Mouse (Mus musculus) MEL (cell line): Measurements from ENCODE around the gene Nfatc2ip. TPM values are rescaled to one million over a fixed set of nuclear protein-coding genes. Genes with fewer than 3 reads are reported as not detected.

Source experiments
- DNase-seq: peaks from one replicate; pipeline ENCODE4 v3.0.0; 2011; ENCODE audit warnings: low read depth, low spot score
- H3K27ac ChIP-seq: 2 replicates; pipeline ENCODE4 v1.5.1; 2012; ENCODE audit warnings: low read depth, mild to moderate bottlenecking, control low read depth, low read length, moderate library complexity; ENCODE audit not compliant: control insufficient read depth
- H3K27me3 ChIP-seq, 2 experiments: fragments of 150-350 bp in 1 of 2; sonication (generic) in 1 of 2; 2 replicates each; pipeline ENCODE4 v1.6.1; 2012; ENCODE audit warnings: low read length in 2 of 2, mild to moderate bottlenecking in 2 of 2, improper control_type of control experiment in 1 of 2, moderate library complexity in 1 of 2; ENCODE audit not compliant: insufficient read depth in 2 of 2, control insufficient read depth in 1 of 2
- H3K36me3 ChIP-seq, 2 experiments: 2 replicates each; pipeline ENCODE4 v1.6.1; 2012 to 2014; ENCODE audit warnings: low read length in 2 of 2, improper control_type of control experiment in 1 of 2, inconsistent platforms in 1 of 2, mild to moderate bottlenecking in 1 of 2; ENCODE audit not compliant: insufficient read depth in 2 of 2, control insufficient read depth in 1 of 2
- H3K4me1 ChIP-seq, 2 experiments: fragments of 150-350 bp in 1 of 2; sonication (generic) in 1 of 2; 2 replicates each; pipeline ENCODE4 v1.6.1; 2012; ENCODE audit warnings: low read length in 2 of 2, improper control_type of control experiment in 1 of 2, mild to moderate bottlenecking in 1 of 2; ENCODE audit not compliant: insufficient read depth in 2 of 2, control insufficient read depth in 1 of 2
- H3K4me3 ChIP-seq, 2 experiments: fragments of 150-350 bp in 1 of 2; sonication (generic) in 1 of 2; 2 replicates each; pipeline ENCODE4 v1.5.1; 2012; ENCODE audit warnings: low read depth in 2 of 2, low read length in 2 of 2, mild to moderate bottlenecking in 2 of 2, moderate library complexity in 2 of 2, control low read depth in 1 of 2, improper control_type of control experiment in 1 of 2; ENCODE audit not compliant: control insufficient read depth in 1 of 2, insufficient read depth in 1 of 2
- H3K79me2 ChIP-seq: 2 replicates; pipeline ENCODE4 v1.6.1; 2012; ENCODE audit warnings: mild to moderate bottlenecking, low read length, moderate library complexity; ENCODE audit not compliant: control insufficient read depth, poor library complexity, insufficient read depth
- H3K9ac ChIP-seq: 2 replicates; pipeline ENCODE4 v1.6.1; 2012; ENCODE audit warnings: low read depth, mild to moderate bottlenecking, control low read depth, low read length, moderate library complexity; ENCODE audit not compliant: control insufficient read depth, poor library complexity, severe bottlenecking
- H3K9me3 ChIP-seq: fragments of 150-350 bp; sonication (generic); replicated peaks from 2 replicates; pipeline ENCODE4 v1.6.1; 2012; ENCODE audit warnings: mild to moderate bottlenecking, low read length, improper control_type of control experiment, moderate library complexity; ENCODE audit not compliant: insufficient read depth
- CHD1 ChIP-seq: IDR thresholded peaks from 2 replicates; pipeline ENCODE4 v1.6.1; 2012; ENCODE audit warnings: low read depth, mild to moderate bottlenecking, inconsistent platforms, low read length, improper control_type of control experiment
- ETS1 ChIP-seq: IDR thresholded peaks from 2 replicates; pipeline ENCODE4 v1.6.1; 2012; ENCODE audit warnings: low read depth, mild to moderate bottlenecking, inconsistent platforms, low read length, improper control_type of control experiment, moderate library complexity
- GATA1 ChIP-seq: IDR thresholded peaks from 2 replicates; pipeline ENCODE4 v1.6.1; 2011; ENCODE audit warnings: low read depth, low read length, improper control_type of control experiment
- JUND ChIP-seq: IDR thresholded peaks from 2 replicates; pipeline ENCODE4 v1.6.1; 2011; ENCODE audit warnings: low read depth, mild to moderate bottlenecking, improper control_type of control experiment, low read length
- MAX ChIP-seq: IDR thresholded peaks from 2 replicates; pipeline ENCODE4 v1.6.1; 2011; ENCODE audit warnings: low read length, improper control_type of control experiment
- MXI1 ChIP-seq: IDR thresholded peaks from 2 replicates; pipeline ENCODE4 v1.6.1; 2011; ENCODE audit warnings: mild to moderate bottlenecking, low read depth, low read length, improper control_type of control experiment
- MYC ChIP-seq: IDR thresholded peaks from 2 replicates; pipeline ENCODE4 v1.6.1; 2011; ENCODE audit warnings: low read depth, mild to moderate bottlenecking, low read length, improper control_type of control experiment, moderate library complexity
- POLR2A ChIP-seq, 2 experiments: IDR thresholded peaks; 2 replicates each; pipeline ENCODE4 v1.6.1; 2011 to 2012; ENCODE audit warnings: low read length in 2 of 2, mild to moderate bottlenecking in 2 of 2, control low read depth in 1 of 2, improper control_type of control experiment in 1 of 2, low read depth in 1 of 2, moderate library complexity in 1 of 2; ENCODE audit not compliant: control insufficient read depth in 1 of 2, insufficient read depth in 1 of 2, poor library complexity in 1 of 2
- POLR2AphosphoS2 ChIP-seq: IDR thresholded peaks from 2 replicates; pipeline ENCODE4 v1.6.1; 2011; ENCODE audit warnings: low read length, improper control_type of control experiment
- RCOR1 ChIP-seq: IDR thresholded peaks from 2 replicates; pipeline ENCODE4 v1.6.1; 2012; ENCODE audit warnings: low read depth, mild to moderate bottlenecking, inconsistent platforms, low read length, improper control_type of control experiment
- TAL1 ChIP-seq: IDR thresholded peaks from 2 replicates; pipeline ENCODE4 v1.6.1; 2012; ENCODE audit warnings: mild to moderate bottlenecking, inconsistent platforms, low read length, moderate library complexity, mixed read lengths
- TBP ChIP-seq: IDR thresholded peaks from 2 replicates; pipeline ENCODE4 v1.8.0; 2011; ENCODE audit warnings: low read depth, low read length, improper control_type of control experiment
- TCF12 ChIP-seq: IDR thresholded peaks from 2 replicates; pipeline ENCODE4 v1.6.1; 2014; ENCODE audit warnings: low read depth, mild to moderate bottlenecking, inconsistent platforms, low read length, improper control_type of control experiment, moderate library complexity
- USF1 ChIP-seq: IDR thresholded peaks from 2 replicates; pipeline ENCODE4 v1.6.1; 2014; ENCODE audit warnings: low read depth, mild to moderate bottlenecking, inconsistent platforms, low read length, improper control_type of control experiment, moderate library complexity
- ZNF384 ChIP-seq: IDR thresholded peaks from 2 replicates; pipeline ENCODE4 v1.6.1; 2012; ENCODE audit warnings: low read depth, mild to moderate bottlenecking, inconsistent platforms, low read length, improper control_type of control experiment
- polyA plus RNA-seq, 2 experiments: library from polyadenylated mRNA; stranded (reverse) in 1 of 2; unstranded in 1 of 2; fragments of >175 nt in 1 of 2; fragments of >200 nt in 1 of 2; gene quantifications; 2 replicates each; pipeline versions ENCODE4 v1.2.1 to v1.2.4; 2012; ENCODE audit warnings: low replicate concordance in 2 of 2, low read depth in 1 of 2; ENCODE audit not compliant: insufficient read length in 2 of 2, insufficient read depth in 1 of 2, missing spikeins in 1 of 2
- total RNA-seq: library from RNA; depleted of rRNA; stranded (reverse); fragments of 300-350 nt; gene quantifications from 2 replicates; pipeline ENCODE4 v1.2.3, GENCODE M21; 2012

The Nfatc2ip gene
- total and polyA plus RNA-seq, 3 experiments = 7.9 to 13.0 TPM; not detected in 1

DNA sequence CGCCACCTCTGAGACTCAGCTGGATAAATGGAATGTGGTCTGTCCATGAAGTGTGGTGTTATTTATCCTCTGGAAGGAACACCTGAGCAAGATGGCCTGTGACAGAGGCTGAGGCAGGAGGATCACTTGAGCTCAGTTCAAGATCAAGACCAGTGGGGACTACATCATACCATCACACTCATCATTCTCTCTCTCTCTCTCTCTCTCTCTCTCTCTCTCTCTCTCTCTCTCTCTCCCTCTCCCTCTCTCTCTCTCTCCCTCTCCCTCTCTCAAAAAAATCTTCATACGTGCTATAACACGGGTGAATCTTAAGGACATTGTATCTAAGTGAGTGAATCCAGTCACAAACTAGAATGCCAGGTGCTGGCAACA lies 42.6 kb downstream of the Nfatc2ip start:
- peak overlapping the region; percentile 99 for H3K27ac ChIP-seq
- H3K4me1 ChIP-seq = peaks cover 5 to 30% of the 10 kb centered on the region in 2 experiments
- H3K9ac ChIP-seq = peak overlapping the region; percentile 82
- no peaks in the 10 kb centered on the region; the same call in 1 of the 2 replicates for H3K79me2 ChIP-seq
- H3K4me3 ChIP-seq = peak overlapping the region; percentile 48 to 58
- H3K9me3 ChIP-seq = no peaks in the 10 kb centered on the region
- no peak for DNase-seq
- TF ChIP-seq JUND (peak; percentile 95), MAX (peak; percentile 4; the same call in 1 of the 2 replicates), TCF12 (no peak), CHD1 (peak; percentile 32; the same call in 1 of the 2 replicates)
- no peaks in the 10 kb centered on the region for H3K27me3 ChIP-seq
- H3K36me3 ChIP-seq = peaks cover 0 to 23% of the 10 kb centered on the region in 2 experiments; a peak in 2 of 4 replicates

DNA sequence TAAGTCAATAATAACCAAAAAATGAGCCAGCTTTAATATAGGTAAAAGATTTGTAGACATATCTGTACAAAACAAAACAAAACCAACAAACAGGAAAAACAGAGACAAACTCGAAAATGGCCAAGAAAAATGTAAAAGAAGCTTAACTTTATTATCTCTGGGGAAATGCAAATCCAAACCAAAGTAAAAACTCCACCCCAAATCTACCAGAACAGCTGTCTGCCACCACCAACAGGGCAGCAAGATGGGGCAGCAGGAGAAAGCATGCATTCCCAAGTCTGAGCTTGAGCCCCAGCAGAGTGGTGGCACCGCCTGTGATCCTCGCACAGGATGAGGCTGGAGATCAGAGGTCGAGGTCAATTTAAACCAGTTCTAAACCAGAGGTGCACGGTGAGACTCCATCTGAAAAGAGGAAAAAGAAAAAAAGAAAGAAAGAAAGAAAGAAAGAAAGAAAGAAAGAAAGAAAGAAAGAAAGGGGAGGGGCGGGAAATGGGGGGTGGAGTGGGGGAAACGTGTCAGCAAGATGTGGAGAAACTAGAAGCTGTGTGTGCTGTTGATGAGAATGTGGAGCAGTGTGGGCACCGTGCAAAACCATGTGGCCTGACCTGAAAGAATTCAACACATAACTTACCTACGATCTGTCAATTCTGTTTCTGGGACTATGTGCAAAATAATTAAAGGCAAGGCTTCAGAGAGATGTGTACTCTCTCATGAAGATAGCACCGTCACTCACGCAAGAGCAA lies 43.1 kb downstream of the Nfatc2ip start:
- peaks cover 5 to 30% of the 10 kb centered on the region in 2 experiments for H3K4me1 ChIP-seq
- H3K79me2 ChIP-seq = no peaks in the 10 kb centered on the region; the same call in 1 of the 2 replicates
- H3K27ac ChIP-seq = peak overlapping the region; percentile 99
- peak overlapping the region; percentile 82 for H3K9ac ChIP-seq
- H3K9me3 ChIP-seq = no peaks in the 10 kb centered on the region
- TF ChIP-seq USF1 (no peak), ZNF384 (no peak), ETS1 (peak; percentile 56; the same call in 1 of the 2 replicates), RCOR1 (peak; percentile 30; the same call in 1 of the 2 replicates), TAL1 (0 out of 2 replicates have a peak, but pooled peaks have one; percentile 17), TBP (no peak), MXI1 (peak; percentile 65; the same call in 1 of the 2 replicates), GATA1 (peak; percentile 56), MAX (peak; percentile 54; the same call in 1 of the 2 replicates), MYC (peak; percentile 71; the same call in 1 of the 2 replicates), POLR2AphosphoS2 (no peak), POLR2A (IDR thresholded peaks at IDR 0.05; ENCODE audit: control insufficient read depth in 1 of 2, insufficient read depth in 1 of 2, low read depth in 1 of 2, low read length in 2 of 2, poor library complexity in 1 of 2) (peak in 1 of 2 experiments; percentile 47; a peak in 1 of 4 replicates)
- H3K36me3 ChIP-seq = peaks cover 0 to 19% of the 10 kb centered on the region in 2 experiments; a peak in 2 of 4 replicates
- no peaks in the 10 kb centered on the region for H3K27me3 ChIP-seq
- H3K4me3 ChIP-seq = peak overlapping the region; percentile 48 to 58
- peak; percentile 64 for DNase-seq
